Mouse (Mus musculus): ENCODE measurements at regions not wholly inside any gene's neighbourhood (a gene's known extent, or its start where the extent isn't known, plus 50 kb on each side); places are given as distances from the start of the nearest gene placed in this dataset.

DNA sequence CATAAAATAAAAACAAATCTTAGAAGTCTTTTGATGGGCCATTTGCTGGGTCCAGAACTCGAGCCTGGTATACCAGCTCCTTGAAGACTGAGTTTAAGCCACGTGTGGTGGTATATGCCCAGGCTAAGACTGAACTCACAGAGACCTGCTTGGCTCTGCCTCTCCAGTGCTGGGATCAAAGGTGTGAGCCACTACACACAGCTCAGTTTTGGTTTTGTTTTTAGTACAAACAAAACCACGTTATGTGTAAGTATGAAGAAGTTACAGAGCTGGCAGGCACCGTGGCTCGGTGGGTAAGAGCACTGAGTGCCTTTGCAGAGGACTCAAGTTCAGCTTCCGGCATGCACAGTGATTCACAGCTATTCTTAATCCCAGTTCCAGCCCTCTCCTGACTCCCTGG is 75.6 kb downstream of the Wdr5 start:
- H3K4me3 ChIP-seq (ENCODE audit: low read depth, low read length) = no peak overlapping the region
- H3K4me1 ChIP-seq (ENCODE audit: control insufficient read depth, low read depth, low read length) = peaks cover 3% of the 10 kb centered on the region; the same call in 1 of the 2 replicates
- H3K9ac ChIP-seq (ENCODE audit: low read depth, low read length) = no peak overlapping the region
- H3K36me3 ChIP-seq (ENCODE audit: control insufficient read depth, insufficient read depth) = no peaks in the 10 kb centered on the region
- H3K27ac ChIP-seq (ENCODE audit: low read length) = no peak overlapping the region
- H3K9me3 ChIP-seq (replicated peaks; ENCODE audit: control insufficient read depth, low read length) = no peaks in the 10 kb centered on the region
- WGBS (ENCODE audit: insufficient replicate concordance) = 55% methylated on average over 6 of the region's 6 CpGs
- no peak overlapping the region for H3K4me2 ChIP-seq (ENCODE audit: low read depth, low read length)
- no peak for ATAC-seq (ENCODE audit: low read depth)
- H3K27me3 ChIP-seq (ENCODE audit: control insufficient read depth, insufficient read depth, low read depth, low read length) = no peaks in the 10 kb centered on the region

- H3K4me3 ChIP-seq (ENCODE audit: low read depth, low read length) = no peak overlapping the region
- H3K4me2 ChIP-seq (ENCODE audit: low read depth, low read length) = no peak overlapping the region
- no peak overlapping the region for H3K27ac ChIP-seq (ENCODE audit: low read length)
- ATAC-seq (ENCODE audit: low read depth) = no peak
- H3K4me1 ChIP-seq (ENCODE audit: control insufficient read depth, low read depth, low read length) = peaks cover 8% of the 10 kb centered on the region
- H3K27me3 ChIP-seq (ENCODE audit: control insufficient read depth, insufficient read depth, low read depth, low read length) = no peaks in the 10 kb centered on the region
- no peaks in the 10 kb centered on the region for H3K9me3 ChIP-seq (replicated peaks; ENCODE audit: control insufficient read depth, low read length)
- 70% methylated on average over 5 of the region's 5 CpGs for WGBS (ENCODE audit: insufficient replicate concordance)
- no peaks in the 10 kb centered on the region for H3K36me3 ChIP-seq (ENCODE audit: control insufficient read depth, insufficient read depth)
- no peak overlapping the region for H3K9ac ChIP-seq (ENCODE audit: low read depth, low read length)
These were observed 76.7 kb downstream of the Wdr5 start for GRCm38 (mm10) chr2:27591668-27592067.

- peak; percentile 27; the same call in 1 of the 2 replicates for ATAC-seq (ENCODE audit: low read depth)
- Histone ChIP-seq H3K4me3 (ENCODE audit: low read depth, low read length) (no peak overlapping the region), H3K27ac (ENCODE audit: low read length) (no peak overlapping the region; the same call in 1 of the 2 replicates), H3K4me2 (ENCODE audit: low read depth, low read length) (no peak overlapping the region), H3K9me3 (replicated peaks; ENCODE audit: control insufficient read depth, low read length) (no peaks in the 10 kb centered on the region), H3K27me3 (ENCODE audit: control insufficient read depth, insufficient read depth, low read depth, low read length) (no peaks in the 10 kb centered on the region), H3K4me1 (ENCODE audit: control insufficient read depth, low read depth, low read length) (peaks cover 8% of the 10 kb centered on the region), H3K36me3 (ENCODE audit: control insufficient read depth, insufficient read depth) (no peaks in the 10 kb centered on the region), H3K9ac (ENCODE audit: low read depth, low read length) (no peak overlapping the region; the same call in 1 of the 2 replicates)
- 40% methylated on average over 10 of the region's 10 CpGs for WGBS (ENCODE audit: insufficient replicate concordance)
These were observed 78.4 kb downstream of the Wdr5 start for GRCm38 (mm10) chr2:27593338-27593737.

DNA sequence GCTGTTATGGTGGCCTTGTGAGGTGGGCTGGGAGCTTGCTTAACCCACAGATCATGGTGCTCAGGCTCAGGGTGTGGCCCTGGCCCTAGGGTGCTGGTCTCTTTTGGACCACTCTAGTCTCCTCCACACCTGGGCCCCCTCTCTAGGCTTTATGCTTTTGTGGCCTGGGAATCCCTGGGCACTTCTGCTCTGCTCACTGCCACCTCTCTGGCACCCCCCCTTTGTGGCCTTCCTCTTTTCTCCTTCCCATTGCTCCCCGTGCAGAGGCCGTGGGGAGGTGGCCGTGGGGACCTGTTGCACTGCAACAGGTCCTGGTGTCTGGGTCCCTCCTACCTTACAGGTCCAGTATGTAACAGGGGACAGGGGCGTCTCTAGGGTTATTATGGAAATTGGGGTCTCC is 80.3 kb downstream of the Wdr5 start:
- no peaks in the 10 kb centered on the region for H3K27me3 ChIP-seq (ENCODE audit: control insufficient read depth, insufficient read depth, low read depth, low read length)
- WGBS (ENCODE audit: insufficient replicate concordance) = 24% methylated on average over 4 of the region's 4 CpGs
- no peaks in the 10 kb centered on the region for H3K36me3 ChIP-seq (ENCODE audit: control insufficient read depth, insufficient read depth)
- H3K4me1 ChIP-seq (ENCODE audit: control insufficient read depth, low read depth, low read length) = peaks cover 8% of the 10 kb centered on the region
- no peak overlapping the region for H3K9ac ChIP-seq (ENCODE audit: low read depth, low read length)
- no peak overlapping the region for H3K4me2 ChIP-seq (ENCODE audit: low read depth, low read length)
- ATAC-seq (ENCODE audit: low read depth) = no peak
- H3K27ac ChIP-seq (ENCODE audit: low read length) = no peak overlapping the region
- no peak overlapping the region for H3K4me3 ChIP-seq (ENCODE audit: low read depth, low read length)
- H3K9me3 ChIP-seq (replicated peaks; ENCODE audit: control insufficient read depth, low read length) = no peaks in the 10 kb centered on the region

GRCm38 (mm10) chr2:27596217-27596616 is 80.0 kb upstream of the Rxra start:
- Histone ChIP-seq H3K4me1 (ENCODE audit: control insufficient read depth, low read depth, low read length) (peaks cover 8% of the 10 kb centered on the region), H3K9me3 (replicated peaks; ENCODE audit: control insufficient read depth, low read length) (no peaks in the 10 kb centered on the region), H3K27ac (ENCODE audit: low read length) (no peak overlapping the region), H3K27me3 (ENCODE audit: control insufficient read depth, insufficient read depth, low read depth, low read length) (no peaks in the 10 kb centered on the region), H3K36me3 (ENCODE audit: control insufficient read depth, insufficient read depth) (no peaks in the 10 kb centered on the region), H3K4me2 (ENCODE audit: low read depth, low read length) (no peak overlapping the region), H3K4me3 (ENCODE audit: low read depth, low read length) (no peak overlapping the region), H3K9ac (ENCODE audit: low read depth, low read length) (no peak overlapping the region)
- WGBS (ENCODE audit: insufficient replicate concordance) = 42% methylated on average over 2 of the region's 2 CpGs
- ATAC-seq (ENCODE audit: low read depth) = no peak

- Histone ChIP-seq H3K4me1 (ENCODE audit: control insufficient read depth, low read depth, low read length) (peaks cover 8% of the 10 kb centered on the region), H3K27ac (ENCODE audit: low read length) (no peak overlapping the region), H3K9me3 (replicated peaks; ENCODE audit: control insufficient read depth, low read length) (no peaks in the 10 kb centered on the region), H3K36me3 (ENCODE audit: control insufficient read depth, insufficient read depth) (no peaks in the 10 kb centered on the region), H3K4me3 (ENCODE audit: low read depth, low read length) (no peak overlapping the region), H3K4me2 (ENCODE audit: low read depth, low read length) (no peak overlapping the region), H3K27me3 (ENCODE audit: control insufficient read depth, insufficient read depth, low read depth, low read length) (no peaks in the 10 kb centered on the region), H3K9ac (ENCODE audit: low read depth, low read length) (no peak overlapping the region)
- peak; percentile 61 for ATAC-seq (ENCODE audit: low read depth)
- 72% methylated on average over 1 of the region's 1 CpGs for WGBS (ENCODE audit: insufficient replicate concordance)
These were observed 79.3 kb upstream of the Rxra start for GRCm38 (mm10) chr2:27596966-27597365.

- peaks cover 8% of the 10 kb centered on the region for H3K4me1 ChIP-seq (ENCODE audit: control insufficient read depth, low read depth, low read length)
- no peak overlapping the region for H3K4me2 ChIP-seq (ENCODE audit: low read depth, low read length)
- no peak overlapping the region for H3K27ac ChIP-seq (ENCODE audit: low read length)
- WGBS (ENCODE audit: insufficient replicate concordance) = 61% methylated on average over 4 of the region's 4 CpGs
- H3K4me3 ChIP-seq (ENCODE audit: low read depth, low read length) = no peak overlapping the region
- H3K27me3 ChIP-seq (ENCODE audit: control insufficient read depth, insufficient read depth, low read depth, low read length) = no peaks in the 10 kb centered on the region
- no peaks in the 10 kb centered on the region for H3K9me3 ChIP-seq (replicated peaks; ENCODE audit: control insufficient read depth, low read length)
- H3K36me3 ChIP-seq (ENCODE audit: control insufficient read depth, insufficient read depth) = no peaks in the 10 kb centered on the region
- ATAC-seq (ENCODE audit: low read depth) = no peak
- no peak overlapping the region for H3K9ac ChIP-seq (ENCODE audit: low read depth, low read length)
These were observed 78.3 kb upstream of the Rxra start for GRCm38 (mm10) chr2:27597901-27598300.

DNA sequence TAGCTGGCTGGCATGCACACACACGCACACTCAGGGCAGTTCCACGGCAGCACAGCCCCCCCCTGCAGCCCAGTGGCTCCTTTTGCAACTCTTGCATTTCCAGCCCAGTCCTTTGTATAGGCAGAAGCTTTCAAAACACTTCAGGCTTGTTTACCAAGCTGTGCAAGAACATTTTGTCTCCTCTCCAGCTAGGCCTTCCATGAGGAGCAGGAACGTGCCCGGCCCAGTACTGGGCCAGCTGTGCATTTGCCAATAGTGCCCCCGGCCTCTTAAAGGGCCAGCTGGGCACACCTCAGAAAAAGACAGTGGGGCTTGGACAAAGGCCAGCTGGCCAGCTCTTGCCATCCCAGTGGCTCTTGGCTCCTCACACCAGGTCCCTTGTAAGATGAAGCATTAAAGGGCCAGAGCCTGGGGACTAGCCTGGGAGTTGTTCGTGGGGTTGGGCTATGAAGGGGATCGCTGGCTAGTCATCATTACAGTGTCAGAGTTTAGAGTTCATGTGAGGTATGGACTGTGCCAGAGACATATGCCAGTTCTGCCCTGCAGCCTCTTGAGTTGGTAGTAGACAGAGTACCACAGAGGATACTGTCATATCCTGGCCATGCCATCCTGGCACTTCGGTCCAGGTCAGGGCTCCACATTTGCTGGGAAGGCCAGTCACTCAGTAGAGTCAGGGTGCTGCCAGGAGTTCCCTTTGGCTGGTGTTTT is 77.0 kb upstream of the Rxra start:
- ATAC-seq (ENCODE audit: low read depth) = no peak; the same call in 1 of the 2 replicates
- H3K27me3 ChIP-seq (ENCODE audit: control insufficient read depth, insufficient read depth, low read depth, low read length) = no peaks in the 10 kb centered on the region
- H3K4me3 ChIP-seq (ENCODE audit: low read depth, low read length) = no peak overlapping the region
- H3K36me3 ChIP-seq (ENCODE audit: control insufficient read depth, insufficient read depth) = no peaks in the 10 kb centered on the region
- H3K4me1 ChIP-seq (ENCODE audit: control insufficient read depth, low read depth, low read length) = peaks cover 5% of the 10 kb centered on the region
- 75% methylated on average over 8 of the region's 8 CpGs for WGBS (ENCODE audit: insufficient replicate concordance)
- no peak overlapping the region for H3K27ac ChIP-seq (ENCODE audit: low read length)
- no peaks in the 10 kb centered on the region for H3K9me3 ChIP-seq (replicated peaks; ENCODE audit: control insufficient read depth, low read length)
- H3K4me2 ChIP-seq (ENCODE audit: low read depth, low read length) = no peak overlapping the region
- no peak overlapping the region for H3K9ac ChIP-seq (ENCODE audit: low read depth, low read length)

GRCm38 (mm10) chr2:27599769-27600167 is 76.5 kb upstream of the Rxra start:
- 53% methylated on average over 4 of the region's 4 CpGs for WGBS (ENCODE audit: insufficient replicate concordance)
- Histone ChIP-seq H3K4me1 (ENCODE audit: control insufficient read depth, low read depth, low read length) (peaks cover 5% of the 10 kb centered on the region), H3K27ac (ENCODE audit: low read length) (no peak overlapping the region), H3K27me3 (ENCODE audit: control insufficient read depth, insufficient read depth, low read depth, low read length) (no peaks in the 10 kb centered on the region), H3K9ac (ENCODE audit: low read depth, low read length) (no peak overlapping the region), H3K4me2 (ENCODE audit: low read depth, low read length) (no peak overlapping the region), H3K36me3 (ENCODE audit: control insufficient read depth, insufficient read depth) (no peaks in the 10 kb centered on the region), H3K9me3 (replicated peaks; ENCODE audit: control insufficient read depth, low read length) (no peaks in the 10 kb centered on the region), H3K4me3 (ENCODE audit: low read depth, low read length) (no peak overlapping the region)
- peak; percentile 25; the same call in 1 of the 2 replicates for ATAC-seq (ENCODE audit: low read depth)
